Mouse (Mus musculus): ENCODE results near the gene Hspe1.

DNA sequence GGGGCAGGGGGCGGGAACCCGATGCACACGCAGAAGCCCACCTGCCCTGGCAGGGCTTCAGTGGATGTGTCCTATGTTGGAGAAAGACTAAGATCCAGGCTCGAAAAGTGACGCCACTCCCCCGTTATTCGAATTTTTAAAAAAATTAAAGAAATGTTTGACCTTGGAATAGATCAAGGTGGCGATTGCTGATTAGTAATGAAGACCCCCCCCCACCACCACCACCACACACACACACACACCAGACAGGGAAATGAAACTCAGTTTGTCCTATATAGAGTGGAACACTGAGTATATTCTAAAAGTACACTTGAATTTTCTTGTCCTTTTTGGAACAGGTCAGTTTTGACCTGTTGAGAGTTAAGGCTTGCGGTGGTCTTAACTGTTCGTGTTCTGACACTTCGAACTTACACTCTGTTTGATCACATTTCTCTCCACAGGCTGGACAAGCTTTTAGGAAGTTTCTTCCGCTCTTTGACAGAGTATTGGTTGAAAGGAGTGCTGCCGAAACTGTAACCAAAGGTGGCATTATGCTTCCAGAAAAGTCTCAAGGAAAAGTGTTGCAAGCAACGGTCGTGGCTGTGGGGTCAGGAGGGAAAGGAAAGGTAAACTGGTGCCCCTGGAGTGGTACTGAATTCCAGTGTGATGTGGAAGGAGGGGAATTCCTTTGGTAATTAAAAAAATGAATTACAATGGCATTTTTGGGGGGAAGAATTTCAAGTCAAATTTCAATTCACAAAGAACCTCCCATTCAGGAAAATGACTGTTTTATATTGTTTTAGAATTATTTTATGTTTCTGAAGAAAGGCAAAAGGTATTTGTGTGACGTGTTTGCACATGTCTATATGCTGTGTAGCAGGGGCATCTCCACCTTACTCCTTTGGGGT is 922 bp downstream of the Hspe1 start:
- TF ChIP-seq POLR2A (IDR thresholded peaks at IDR 0.05; ENCODE audit: low read depth, low read length) (no peak), CTCF (IDR thresholded peaks at IDR 0.05; ENCODE audit: extremely low read depth, insufficient read length, insufficient replicate concordance, low read depth, low read length) (no peak)

Data from small intestine, adult 2 months (tissue).